Mouse (Mus musculus) layer of hippocampus, postnatal 10 days (tissue): ENCODE data around the gene Kazald1. TPM values are rescaled to one million over a fixed set of nuclear protein-coding genes. Genes with fewer than 3 reads are reported as not detected.
"Not testable (repeated sequence)": the region's sequence is repeated elsewhere in the genome, so short reads cannot be mapped to it uniquely, and the experiment has no call there.

Experiments used
- DNase-seq, 2 experiments: peaks; one replicate each; pipeline ENCODE4 v3.0.0; 2021; ENCODE audit warnings: low spot score in 2 of 2
- long read RNA-seq: library from polyadenylated mRNA; stranded (forward); transcript quantifications from one replicate; pipeline ENCODE4 v2.0.0, GENCODE M21; 2023
- total RNA-seq, 2 experiments: library from RNA; stranded (reverse); gene quantifications; 2 replicates each; pipeline ENCODE4 v1.2.3; 2021

The Kazald1 gene
- total RNA-seq, result 1 to 10 TPM; 1.8 to 2.1 TPM
- long read RNA-seq, partial matches to known transcripts, result 0 of 3 reads
- long read RNA-seq, other reads (novel, unspliced or antisense), result 2 of 3 reads

- DNase-seq, result peak; percentile 95 to 96
Measured at GRCm38 (mm10) chr19:45074580-45075322, at the start of gene Kazald1. Kazald1 (plus strand) TSS chr19:45075241.

- no peak for DNase-seq
Measured at GRCm38 (mm10) chr19:45025937-45026568, 49.0 kb upstream of the Kazald1 start.

DNA sequence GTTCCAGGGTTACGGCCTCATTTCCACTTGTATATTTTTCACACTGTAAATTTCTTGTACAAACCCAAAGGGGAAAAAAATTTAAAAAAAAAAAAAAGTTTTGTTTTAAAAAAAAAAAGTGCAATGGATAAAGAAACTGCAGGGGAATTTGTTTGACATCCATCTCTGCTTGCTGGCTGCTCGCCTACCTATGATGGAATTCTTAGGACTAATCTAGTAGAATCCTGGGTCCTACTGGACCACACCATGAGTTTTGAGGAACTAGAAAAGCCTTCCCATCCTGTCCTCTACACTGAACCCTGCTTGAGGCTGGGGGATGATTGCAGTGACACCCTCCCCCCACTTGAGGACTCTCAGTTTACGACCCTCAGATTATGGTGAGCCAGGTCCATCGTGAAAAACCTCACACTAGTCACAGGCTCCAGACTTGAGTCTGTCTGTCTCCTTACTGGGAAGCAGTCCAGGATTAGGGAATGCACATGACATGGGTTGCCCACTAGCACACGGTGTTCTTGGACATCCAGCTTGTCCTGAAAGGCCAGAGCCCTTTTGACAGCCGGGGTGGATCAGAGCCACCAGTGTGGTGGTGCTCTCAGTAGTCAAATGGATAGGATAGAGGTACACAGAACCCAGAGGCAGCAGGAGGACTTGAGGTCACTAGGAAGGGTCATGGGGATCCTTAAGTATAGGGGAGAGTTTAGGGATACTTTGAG, 47.9 kb upstream of the Kazald1 start:
- no peak for DNase-seq

- DNase-seq, result no peak
Measured at GRCm38 (mm10) chr19:45027848-45028247, 47.2 kb upstream of the Kazald1 start.

GRCm38 (mm10) chr19:45028746-45029145, 46.3 kb upstream of the Kazald1 start:
- no peak for DNase-seq

GRCm38 (mm10) chr19:45029571-45029970, 45.5 kb upstream of the Kazald1 start:
- DNase-seq, result no peak

GRCm38 (mm10) chr19:45030111-45030510, 44.9 kb upstream of the Kazald1 start:
- peak; percentile 65 to 71 for DNase-seq

DNA sequence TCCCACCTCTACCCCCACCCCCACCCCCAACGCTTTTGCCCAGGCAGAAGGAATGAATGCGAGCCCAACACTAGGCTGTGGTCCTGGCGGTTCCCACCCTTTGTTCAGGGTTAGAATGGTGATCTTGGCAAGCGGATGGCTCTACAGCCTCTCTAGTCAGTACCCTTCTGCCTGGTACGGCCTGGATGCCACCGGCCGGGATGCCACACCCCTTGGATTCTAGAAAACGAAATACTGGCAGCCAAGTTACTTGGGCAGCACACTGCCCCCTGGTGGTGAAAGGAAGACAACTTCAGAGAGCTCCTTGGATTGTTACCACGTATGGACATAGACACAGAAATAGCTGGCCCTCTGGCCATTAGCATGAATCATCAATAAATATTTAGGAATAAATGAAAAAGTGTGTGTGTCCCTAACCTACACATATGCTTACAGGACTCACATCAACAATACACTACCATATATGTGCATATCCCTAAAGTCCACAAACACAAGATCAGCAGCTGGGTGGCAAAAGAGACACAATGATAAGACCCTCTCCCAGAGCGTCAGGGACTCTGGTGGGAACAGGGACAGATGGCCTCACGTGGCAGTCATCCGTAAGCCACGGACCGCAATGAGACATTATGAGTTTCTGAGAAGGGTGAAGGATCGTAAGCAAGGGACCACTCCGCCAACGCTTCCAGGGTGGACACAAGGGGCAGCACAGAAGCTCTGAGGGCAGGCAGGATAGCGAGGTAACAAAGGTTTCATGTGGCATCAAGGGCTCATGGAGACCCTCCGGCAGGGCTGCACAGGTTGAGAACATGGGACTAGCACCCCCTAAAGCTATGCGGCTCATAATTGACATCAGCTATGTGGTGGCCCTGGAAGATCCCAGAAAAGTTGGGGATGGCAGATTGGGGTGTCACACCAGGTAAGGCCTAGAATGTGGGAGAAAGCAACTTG, 44.0 kb upstream of the Kazald1 start:
- peak; percentile 75 to 81 for DNase-seq

DNA sequence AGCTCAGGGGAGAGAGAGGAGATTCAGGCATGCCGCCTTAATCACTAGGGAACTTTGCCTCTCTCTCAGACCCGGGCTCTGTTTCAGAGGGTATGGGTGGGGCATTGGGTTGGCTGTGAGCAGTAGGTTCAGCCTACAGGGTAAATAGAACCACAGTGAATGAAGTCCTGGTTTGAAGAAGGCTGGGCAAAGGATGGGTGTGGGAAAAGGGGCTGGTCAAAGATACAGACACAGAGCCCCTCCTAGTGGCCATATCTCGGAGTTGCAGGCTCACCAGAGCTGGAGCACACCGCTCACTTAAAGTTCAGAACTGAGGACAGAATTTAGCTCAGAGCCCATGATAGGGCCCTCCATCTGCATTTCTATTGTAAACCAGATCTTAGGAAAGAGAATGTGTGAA, 43.3 kb upstream of the Kazald1 start:
- DNase-seq, result peak; percentile 83 to 85

- no peak for DNase-seq
Measured at GRCm38 (mm10) chr19:45032570-45033332, 42.3 kb upstream of the Kazald1 start.

GRCm38 (mm10) chr19:45036867-45037266, 38.2 kb upstream of the Kazald1 start:
- peak; percentile 60 to 64 for DNase-seq

DNA sequence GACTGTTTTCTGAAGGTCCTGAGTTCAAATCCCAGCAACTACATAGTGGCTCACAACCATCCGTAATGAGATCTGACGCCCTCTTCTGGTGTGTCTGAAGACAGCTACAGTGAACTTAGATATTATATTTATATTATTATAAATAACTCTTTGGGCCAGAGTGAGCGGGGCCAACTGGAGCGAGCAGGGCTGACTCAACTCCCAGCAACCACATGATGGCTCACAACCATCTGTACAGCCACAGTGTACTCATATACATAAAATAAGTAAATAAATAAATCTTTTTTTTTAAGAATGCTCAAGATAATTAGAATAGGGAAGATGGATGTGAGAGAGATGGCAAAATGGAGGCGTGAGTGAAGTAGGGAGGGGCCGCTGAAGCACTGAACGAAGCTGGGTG, 36.8 kb upstream of the Kazald1 start:
- DNase-seq, result not testable (repeated sequence)

GRCm38 (mm10) chr19:45040214-45040613, 34.8 kb upstream of the Kazald1 start:
- no peak for DNase-seq

GRCm38 (mm10) chr19:45044389-45044927, 30.6 kb upstream of the Kazald1 start:
- DNase-seq, result no peak

GRCm38 (mm10) chr19:45045236-45045635, 29.8 kb upstream of the Kazald1 start:
- no peak for DNase-seq

DNA sequence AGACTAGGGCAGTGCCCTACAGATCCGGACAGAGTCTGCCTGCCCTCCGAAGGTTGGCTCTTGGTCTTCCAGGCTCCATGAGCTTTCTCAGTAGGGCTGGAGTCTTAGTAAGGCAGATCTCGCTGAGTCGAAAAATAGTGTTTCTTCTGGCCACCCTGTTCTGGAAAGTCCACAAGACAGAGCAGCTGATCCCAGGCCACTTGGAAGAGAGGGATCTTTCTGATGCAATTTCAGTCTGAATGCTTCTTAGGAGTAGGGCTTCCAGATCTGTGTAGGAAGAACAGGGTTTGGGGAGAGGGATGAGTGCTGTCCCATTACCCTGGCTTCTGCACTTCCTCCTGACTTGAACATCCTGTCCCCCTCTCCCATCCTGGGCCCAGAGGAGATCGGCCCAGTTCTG, 29.4 kb upstream of the Kazald1 start, which contains the start of gene Pdzd7:
TSS of gene Pdzd7 (minus strand) at position 67 of the 400 bp plus-strand sequence.
- DNase-seq, result no peak

GRCm38 (mm10) chr19:45046523-45047321, 28.3 kb upstream of the Kazald1 start:
- peak; percentile 72 to 79 for DNase-seq

DNA sequence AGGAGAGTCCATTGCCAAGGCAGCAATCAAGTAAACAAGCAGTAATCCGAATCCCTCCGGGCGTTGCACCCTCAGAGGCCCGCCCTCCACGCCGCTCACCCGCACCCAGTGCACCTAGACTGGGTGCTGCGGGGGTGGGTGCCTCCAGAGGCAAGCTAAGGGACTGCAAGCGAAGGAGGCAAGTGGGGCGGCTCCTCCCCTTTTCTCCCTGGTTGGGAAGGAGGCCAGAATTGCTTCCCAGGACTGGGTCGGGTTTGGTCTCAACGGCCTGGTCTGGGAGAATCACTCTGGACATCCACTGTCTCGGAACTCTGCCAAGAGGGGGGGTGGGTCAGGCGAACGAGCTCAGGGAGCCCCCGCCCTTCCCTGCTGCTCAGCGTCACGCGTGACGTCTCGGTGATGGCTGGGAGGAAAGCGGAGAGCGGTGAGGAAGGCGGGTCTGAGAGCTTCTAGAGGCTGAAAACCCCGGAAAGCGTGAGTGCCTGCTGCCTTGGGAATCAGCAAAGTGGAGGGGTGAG, 27.6 kb upstream of the Kazald1 start, which contains the start of gene Sfxn3:
TSS of gene Sfxn3 (plus strand) at position 87 of the 518 bp plus-strand sequence.
- peak; percentile 95 to 96 for DNase-seq
